Mouse (Mus musculus): ENCODE measurements around the gene Srbd1. TPM values are rescaled to one million over a fixed set of nuclear protein-coding genes. Genes with fewer than 3 reads are reported as not detected.

Srbd1 gene
- polyA plus RNA-seq, 1 experiment from 2014 or later, result 12.0 TPM

DNA sequence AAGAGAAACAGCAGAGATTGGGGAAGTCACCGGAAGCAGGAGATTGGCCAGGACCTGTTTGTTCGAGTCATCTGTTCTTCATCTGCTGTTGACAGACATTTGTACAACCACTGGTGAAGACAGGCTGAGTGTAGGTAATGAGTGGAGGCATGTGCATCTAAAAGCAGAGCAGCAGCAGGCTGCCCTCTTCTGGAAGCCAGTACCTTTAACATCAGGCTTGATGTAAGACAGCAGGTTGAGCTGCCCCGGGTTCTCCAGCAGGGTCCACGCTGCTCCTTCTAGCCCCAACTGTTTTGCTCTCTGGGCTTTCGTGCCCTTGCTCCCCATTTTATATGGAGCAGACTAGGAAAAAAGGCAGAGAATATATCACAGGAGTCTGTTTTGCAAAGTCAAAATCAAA is 19.1 kb downstream of the Srbd1 start:
- H3K9ac ChIP-seq (ENCODE audit: low read length), result no peak overlapping the region
- no peak overlapping the region for H3K4me2 ChIP-seq (ENCODE audit: low read depth)
- ATAC-seq (ENCODE audit: insufficient read depth, low FRiP score, low TSS enrichment) (no peak), DNase-seq (ENCODE audit: low spot score) (no peak)
- H3K27me3 ChIP-seq (ENCODE audit: control insufficient read depth, insufficient read depth, low read length), result no peaks in the 10 kb centered on the region
- H3K27ac ChIP-seq (ENCODE audit: low read depth, low read length), result no peak overlapping the region
- H3K9me3 ChIP-seq (ENCODE audit: control insufficient read depth, low read length), result no peaks in the 10 kb centered on the region
- no peak overlapping the region for H3K4me3 ChIP-seq (ENCODE audit: low read depth, low read length)
- WGBS, result 91% methylated on average over 5 of the region's 5 CpGs
- H3K36me3 ChIP-seq (ENCODE audit: control insufficient read depth, insufficient read depth, low read length), result 0 out of 2 replicates have a peak, but pooled peaks cover 2% of the 10 kb centered on the region
- no peaks in the 10 kb centered on the region for H3K4me1 ChIP-seq (ENCODE audit: control insufficient read depth, insufficient read depth, low read length)

GRCm38 (mm10) chr17:86123146-86123545 is 21.8 kb downstream of the Srbd1 start:
- WGBS, result 89% methylated on average over 3 of the region's 3 CpGs
- H3K9ac ChIP-seq (ENCODE audit: low read length), result no peak overlapping the region
- no peak overlapping the region for H3K4me3 ChIP-seq (ENCODE audit: low read depth, low read length)
- H3K27me3 ChIP-seq (ENCODE audit: control insufficient read depth, insufficient read depth, low read length), result no peaks in the 10 kb centered on the region
- H3K4me2 ChIP-seq (ENCODE audit: low read depth), result no peak overlapping the region
- H3K27ac ChIP-seq (ENCODE audit: low read depth, low read length), result no peak overlapping the region
- ATAC-seq (ENCODE audit: insufficient read depth, low FRiP score, low TSS enrichment), result no peak
- no peaks in the 10 kb centered on the region for H3K4me1 ChIP-seq (ENCODE audit: control insufficient read depth, insufficient read depth, low read length)
- H3K9me3 ChIP-seq (ENCODE audit: control insufficient read depth, low read length), result no peaks in the 10 kb centered on the region
- no peak for DNase-seq (ENCODE audit: low spot score)
- 0 out of 2 replicates have a peak, but pooled peaks cover 2% of the 10 kb centered on the region for H3K36me3 ChIP-seq (ENCODE audit: control insufficient read depth, insufficient read depth, low read length)

GRCm38 (mm10) chr17:86096875-86097274 is 48.1 kb downstream of the Srbd1 start:
- WGBS, result 87% methylated on average over 2 of the region's 2 CpGs
- DNase-seq (ENCODE audit: low spot score), result no peak

DNA sequence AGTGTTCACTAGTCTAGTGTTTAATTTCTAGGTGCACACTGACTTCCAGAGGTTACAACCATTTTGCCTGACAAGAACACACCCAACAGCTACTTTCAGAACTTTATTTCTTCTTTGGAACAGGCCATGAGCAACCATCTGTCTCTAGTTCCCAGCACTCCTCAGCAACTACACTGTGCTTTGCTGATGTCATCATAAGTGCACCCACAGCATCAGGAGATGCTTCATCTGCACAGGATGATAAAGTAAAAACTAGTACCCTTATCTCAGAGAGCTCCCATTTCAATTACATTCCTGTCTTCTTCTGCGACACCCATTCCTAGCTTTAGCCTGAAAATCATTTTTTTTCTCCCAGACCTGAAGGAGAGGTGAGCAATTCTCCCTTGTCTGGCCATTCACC is 51.9 kb downstream of the Srbd1 start:
- Histone ChIP-seq H3K27ac (ENCODE audit: low read depth, low read length) (no peak overlapping the region), H3K27me3 (ENCODE audit: control insufficient read depth, insufficient read depth, low read length) (no peaks in the 10 kb centered on the region), H3K9ac (ENCODE audit: low read length) (no peak overlapping the region), H3K4me1 (ENCODE audit: control insufficient read depth, insufficient read depth, low read length) (no peaks in the 10 kb centered on the region), H3K9me3 (ENCODE audit: control insufficient read depth, low read length) (no peaks in the 10 kb centered on the region), H3K36me3 (ENCODE audit: control insufficient read depth, insufficient read depth, low read length) (no peaks in the 10 kb centered on the region), H3K4me3 (ENCODE audit: low read depth, low read length) (no peak overlapping the region), H3K4me2 (ENCODE audit: low read depth) (no peak overlapping the region)
- 95% methylated on average over 1 of the region's 1 CpGs for WGBS
- DNase-seq (ENCODE audit: low spot score), result no peak
- ATAC-seq (ENCODE audit: insufficient read depth, low FRiP score, low TSS enrichment), result no peak

More at GRCm38 (mm10) chr17:86096875-86097274, 48.1 kb downstream of the Srbd1 start:
- Histone ChIP-seq H3K4me2 (ENCODE audit: low read depth) (no peak overlapping the region), H3K9ac (ENCODE audit: low read length) (no peak overlapping the region), H3K4me3 (ENCODE audit: low read depth, low read length) (no peak overlapping the region), H3K27ac (ENCODE audit: low read depth, low read length) (no peak overlapping the region), H3K27me3 (ENCODE audit: control insufficient read depth, insufficient read depth, low read length) (no peaks in the 10 kb centered on the region), H3K9me3 (ENCODE audit: control insufficient read depth, low read length) (no peaks in the 10 kb centered on the region), H3K36me3 (ENCODE audit: control insufficient read depth, insufficient read depth, low read length) (no peaks in the 10 kb centered on the region), H3K4me1 (ENCODE audit: control insufficient read depth, insufficient read depth, low read length) (no peaks in the 10 kb centered on the region)
- ATAC-seq (ENCODE audit: insufficient read depth, low FRiP score, low TSS enrichment), result no peak

GRCm38 (mm10) chr17:86091631-86092030 is 53.3 kb downstream of the Srbd1 start:
- Histone ChIP-seq H3K27ac (ENCODE audit: low read depth, low read length) (no peak overlapping the region), H3K4me2 (ENCODE audit: low read depth) (no peak overlapping the region), H3K4me1 (ENCODE audit: control insufficient read depth, insufficient read depth, low read length) (no peaks in the 10 kb centered on the region), H3K36me3 (ENCODE audit: control insufficient read depth, insufficient read depth, low read length) (no peaks in the 10 kb centered on the region), H3K9ac (ENCODE audit: low read length) (no peak overlapping the region), H3K27me3 (ENCODE audit: control insufficient read depth, insufficient read depth, low read length) (no peaks in the 10 kb centered on the region), H3K9me3 (ENCODE audit: control insufficient read depth, low read length) (no peaks in the 10 kb centered on the region), H3K4me3 (ENCODE audit: low read depth, low read length) (no peak overlapping the region)
- 72% methylated on average over 1 of the region's 1 CpGs for WGBS
- DNase-seq (ENCODE audit: low spot score) (no peak), ATAC-seq (ENCODE audit: insufficient read depth, low FRiP score, low TSS enrichment) (no peak)

GRCm38 (mm10) chr17:86089893-86090588 is 54.9 kb downstream of the Srbd1 start:
- Histone ChIP-seq H3K9ac (ENCODE audit: low read length) (no peak overlapping the region), H3K27ac (ENCODE audit: low read depth, low read length) (no peak overlapping the region), H3K4me1 (ENCODE audit: control insufficient read depth, insufficient read depth, low read length) (no peaks in the 10 kb centered on the region), H3K4me2 (ENCODE audit: low read depth) (no peak overlapping the region), H3K9me3 (ENCODE audit: control insufficient read depth, low read length) (no peaks in the 10 kb centered on the region), H3K4me3 (ENCODE audit: low read depth, low read length) (no peak overlapping the region), H3K27me3 (ENCODE audit: control insufficient read depth, insufficient read depth, low read length) (no peaks in the 10 kb centered on the region), H3K36me3 (ENCODE audit: control insufficient read depth, insufficient read depth, low read length) (no peaks in the 10 kb centered on the region)
- DNase-seq (ENCODE audit: low spot score), result no peak
- WGBS, result 60% methylated on average over 9 of the region's 9 CpGs
- no peak for ATAC-seq (ENCODE audit: insufficient read depth, low FRiP score, low TSS enrichment)

GRCm38 (mm10) chr17:86087922-86088321 is 57.1 kb downstream of the Srbd1 start:
- 94% methylated on average over 9 of the region's 9 CpGs for WGBS
- ATAC-seq (ENCODE audit: insufficient read depth, low FRiP score, low TSS enrichment), result no peak
- no peak overlapping the region for H3K4me2 ChIP-seq (ENCODE audit: low read depth)
- no peak overlapping the region for H3K27ac ChIP-seq (ENCODE audit: low read depth, low read length)
- no peaks in the 10 kb centered on the region for H3K36me3 ChIP-seq (ENCODE audit: control insufficient read depth, insufficient read depth, low read length)
- H3K4me1 ChIP-seq (ENCODE audit: control insufficient read depth, insufficient read depth, low read length), result no peaks in the 10 kb centered on the region
- no peak for DNase-seq (ENCODE audit: low spot score)
- H3K4me3 ChIP-seq (ENCODE audit: low read depth, low read length), result no peak overlapping the region
- no peaks in the 10 kb centered on the region for H3K9me3 ChIP-seq (ENCODE audit: control insufficient read depth, low read length)
- no peaks in the 10 kb centered on the region for H3K27me3 ChIP-seq (ENCODE audit: control insufficient read depth, insufficient read depth, low read length)
- H3K9ac ChIP-seq (ENCODE audit: low read length), result no peak overlapping the region

GRCm38 (mm10) chr17:86086191-86086590 is 58.8 kb downstream of the Srbd1 start:
- 80% methylated on average over 4 of the region's 4 CpGs for WGBS
- no peak overlapping the region for H3K9ac ChIP-seq (ENCODE audit: low read length)
- H3K4me3 ChIP-seq (ENCODE audit: low read depth, low read length), result no peak overlapping the region
- DNase-seq (ENCODE audit: low spot score) (no peak), ATAC-seq (ENCODE audit: insufficient read depth, low FRiP score, low TSS enrichment) (no peak)
- H3K36me3 ChIP-seq (ENCODE audit: control insufficient read depth, insufficient read depth, low read length), result no peaks in the 10 kb centered on the region
- H3K9me3 ChIP-seq (ENCODE audit: control insufficient read depth, low read length), result no peaks in the 10 kb centered on the region
- H3K4me2 ChIP-seq (ENCODE audit: low read depth), result no peak overlapping the region
- H3K4me1 ChIP-seq (ENCODE audit: control insufficient read depth, insufficient read depth, low read length), result no peaks in the 10 kb centered on the region
- H3K27ac ChIP-seq (ENCODE audit: low read depth, low read length), result no peak overlapping the region
- H3K27me3 ChIP-seq (ENCODE audit: control insufficient read depth, insufficient read depth, low read length), result no peaks in the 10 kb centered on the region

DNA sequence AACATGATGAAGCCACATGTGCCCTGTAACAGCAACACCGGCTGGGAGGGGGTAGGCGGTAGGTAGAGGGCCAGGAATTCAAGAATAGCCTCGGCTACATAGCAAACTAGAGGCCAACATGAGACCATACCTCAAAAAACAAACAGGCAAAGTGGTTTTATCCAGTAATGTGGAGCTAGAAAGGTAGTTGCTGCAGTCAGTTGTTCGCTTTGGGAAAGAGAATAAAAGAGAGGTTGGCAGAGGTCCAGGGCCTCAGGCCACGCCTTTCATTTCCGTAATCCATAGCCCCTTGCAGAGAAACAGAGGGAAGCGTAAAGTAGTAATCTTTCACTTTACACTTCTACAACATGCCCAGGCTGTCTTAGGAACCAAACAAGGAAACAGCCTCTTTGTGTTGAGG is 61.8 kb downstream of the Srbd1 start:
- Histone ChIP-seq H3K4me2 (ENCODE audit: low read depth) (no peak overlapping the region), H3K27ac (ENCODE audit: low read depth, low read length) (no peak overlapping the region), H3K9ac (ENCODE audit: low read length) (no peak overlapping the region), H3K9me3 (ENCODE audit: control insufficient read depth, low read length) (no peaks in the 10 kb centered on the region), H3K36me3 (ENCODE audit: control insufficient read depth, insufficient read depth, low read length) (no peaks in the 10 kb centered on the region), H3K4me1 (ENCODE audit: control insufficient read depth, insufficient read depth, low read length) (no peaks in the 10 kb centered on the region), H3K27me3 (ENCODE audit: control insufficient read depth, insufficient read depth, low read length) (no peaks in the 10 kb centered on the region), H3K4me3 (ENCODE audit: low read depth, low read length) (no peak overlapping the region)
- DNase-seq (ENCODE audit: low spot score) (no peak), ATAC-seq (ENCODE audit: insufficient read depth, low FRiP score, low TSS enrichment) (no peak)
- 86% methylated on average over 7 of the region's 7 CpGs for WGBS

Data from neural tube, embryonic 11.5 days (tissue).